Mouse (Mus musculus) olfactory bulb, adult 2 months (tissue): Measurements from ENCODE around the gene Kcnmb1.

Source experiments
- CTCF ChIP-seq: fragments of 200-500 bp; IDR thresholded peaks from 2 replicates; pipeline ENCODE4 v1.5.1; 2012; ENCODE audit warnings: low read depth, mild to moderate bottlenecking, low read length, moderate library complexity; ENCODE audit not compliant: insufficient read depth
- POLR2A ChIP-seq: fragments of 200-500 bp; IDR thresholded peaks from 2 replicates; pipeline ENCODE4 v1.6.1; 2012; ENCODE audit warnings: mild to moderate bottlenecking, low read depth, low read length, moderate library complexity; ENCODE audit not compliant: insufficient read depth

DNA sequence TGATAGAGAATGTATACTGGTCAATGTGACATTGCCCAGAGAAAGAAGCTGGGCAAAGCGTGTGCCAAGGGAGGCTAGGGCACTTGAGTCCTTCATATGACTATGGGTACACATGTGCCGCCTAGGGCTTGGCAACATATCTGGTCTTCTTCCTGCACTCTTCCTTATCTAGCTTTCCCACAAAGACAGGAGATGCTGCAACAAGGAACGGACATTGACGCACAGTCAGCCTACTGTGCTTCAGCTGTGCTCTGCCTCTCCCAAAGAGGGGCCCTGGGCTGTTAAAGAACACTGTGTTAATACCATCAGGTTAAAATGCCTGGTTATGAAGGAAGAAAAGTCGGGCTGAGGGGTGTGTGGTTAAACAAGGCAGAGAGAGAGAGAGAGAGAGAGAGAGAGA is 6.2 kb upstream of the Kcnmb1 start:
- TF ChIP-seq POLR2A (no peak), CTCF (no peak)
